Mouse (Mus musculus) CD4-positive naive resting alpha-beta T cell, adult 57 days (primary cell): ENCODE results near the gene Slc35g2. TPM values are rescaled to one million over a fixed set of nuclear protein-coding genes. Genes with fewer than 3 reads are reported as not detected.

Source experiments
- total RNA-seq: library from RNA; stranded (reverse); gene quantifications from one replicate; pipeline ENCODE4 v1.2.4, GENCODE M21; 2023

Slc35g2 gene
- total RNA-seq, result not detected

GRCm38 (mm10) chr9:100570626-100571233, at the start of gene Slc35g2:
Gene Slc35g2, minus strand, starts transcription at chr9:100571090.

DNA sequence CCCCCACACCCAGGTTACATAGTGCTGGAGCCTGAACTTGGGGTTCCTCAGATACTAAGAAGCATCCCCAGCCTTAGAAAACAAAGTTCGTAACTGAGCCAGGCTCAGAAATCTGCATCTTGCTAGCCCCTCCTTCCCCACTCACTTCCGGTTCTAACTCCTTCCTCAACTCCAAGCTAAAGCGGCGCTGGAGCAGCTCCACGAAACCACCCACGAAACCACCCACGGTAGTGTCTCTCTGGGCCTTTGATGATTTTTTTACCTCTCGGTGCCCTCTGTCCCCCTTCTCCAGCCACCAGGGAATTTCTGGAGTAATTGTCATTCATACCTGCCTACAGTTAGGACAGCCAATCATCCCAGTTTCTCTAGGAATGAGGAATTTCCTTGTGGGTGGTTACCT, 26.7 kb upstream of the Slc35g2 start, which contains the start of gene Stag1:
TSS of gene Stag1 (plus strand) at position 253 of the 400 bp plus-strand sequence.

GRCm38 (mm10) chr9:100545715-100546593, 24.9 kb downstream of the Slc35g2 start, which contains the start of gene Nck1:
Gene Nck1, minus strand, starts transcription at chr9:100546134.

Other genes with a start within 250 kb of the Slc35g2 start
- 4.4 TPM for gene Il20rb, start 84.3 kb downstream of the Slc35g2 start, total RNA-seq
- gene Nck1, start 25.0 kb downstream of the Slc35g2 start, total RNA-seq, result 42.8 TPM
- gene Stag1, start 26.7 kb upstream of the Slc35g2 start, total RNA-seq, result 102 TPM